Mouse (Mus musculus) embryonic fibroblast, embryonic 13.5 days (primary cell): ENCODE measurements around the gene Hjurp. TPM values are rescaled to one million over a fixed set of nuclear protein-coding genes. Genes with fewer than 3 reads are reported as not detected.

ENCODE experiments used
- H3K27ac ChIP-seq: 2 replicates; pipeline ENCODE4 v1.5.1; 2012; ENCODE audit warnings: low read length, control low read depth, inconsistent platforms; ENCODE audit not compliant: insufficient read depth
- H3K4me1 ChIP-seq: 2 replicates; pipeline ENCODE4 v1.6.1; 2011; ENCODE audit warnings: low read length; ENCODE audit not compliant: control insufficient read depth, insufficient read depth
- H3K4me3 ChIP-seq: 2 replicates; pipeline ENCODE4 v1.5.1; 2011; ENCODE audit warnings: mild to moderate bottlenecking, control low read depth, low read length; ENCODE audit not compliant: insufficient read depth
- CTCF ChIP-seq: IDR thresholded peaks from 2 replicates; pipeline ENCODE4 v1.5.1; 2011; ENCODE audit warnings: mild to moderate bottlenecking, control low read depth, low read length, moderate library complexity, borderline replicate concordance; ENCODE audit not compliant: insufficient read depth
- POLR2A ChIP-seq: IDR thresholded peaks from 2 replicates; pipeline ENCODE4 v1.6.1; 2011; ENCODE audit warnings: low read depth, mild to moderate bottlenecking, control low read depth, low read length, moderate library complexity
- polyA plus RNA-seq: library from polyadenylated mRNA; stranded (reverse); fragments of >200 nt; gene quantifications from 2 replicates; pipeline ENCODE4 v1.2.4, GENCODE M21; 2011; ENCODE audit warnings: low read depth; ENCODE audit not compliant: missing spikeins, insufficient read length

Hjurp gene
- polyA plus RNA-seq, 1 experiment, result 122 TPM

- H3K4me3 ChIP-seq, result no peak overlapping the region
- H3K4me1 ChIP-seq, result no peaks in the 10 kb centered on the region
- TF ChIP-seq CTCF (no peak), POLR2A (no peak)
- no peak overlapping the region for H3K27ac ChIP-seq
Measured at GRCm38 (mm10) chr1:88255989-88256754, 21.3 kb downstream of the Hjurp start.

GRCm38 (mm10) chr1:88255466-88255857, 22.0 kb downstream of the Hjurp start:
- no peak for TF ChIP-seq CTCF
- TF ChIP-seq POLR2A, result no peak
- Histone ChIP-seq H3K27ac (no peak overlapping the region), H3K4me1 (no peaks in the 10 kb centered on the region), H3K4me3 (no peak overlapping the region)

- no peak overlapping the region for H3K4me3 ChIP-seq
- TF ChIP-seq CTCF (no peak), POLR2A (no peak)
- H3K4me1 ChIP-seq, result no peaks in the 10 kb centered on the region
- no peak overlapping the region for H3K27ac ChIP-seq
Measured at GRCm38 (mm10) chr1:88254793-88255465, 22.5 kb downstream of the Hjurp start.

GRCm38 (mm10) chr1:88253540-88253939, 23.9 kb downstream of the Hjurp start:
- H3K27ac ChIP-seq, result no peak overlapping the region
- no peak for TF ChIP-seq POLR2A
- TF ChIP-seq CTCF, result no peak
- no peak overlapping the region for H3K4me3 ChIP-seq
- no peaks in the 10 kb centered on the region for H3K4me1 ChIP-seq

GRCm38 (mm10) chr1:88253106-88253505, 24.3 kb downstream of the Hjurp start:
- TF ChIP-seq POLR2A, result no peak
- no peak for TF ChIP-seq CTCF
- no peak overlapping the region for H3K4me3 ChIP-seq
- H3K27ac ChIP-seq, result no peak overlapping the region
- no peaks in the 10 kb centered on the region for H3K4me1 ChIP-seq

- Histone ChIP-seq H3K4me3 (no peak overlapping the region), H3K27ac (no peak overlapping the region), H3K4me1 (no peaks in the 10 kb centered on the region)
- no peak for TF ChIP-seq CTCF
- no peak for TF ChIP-seq POLR2A
Measured at GRCm38 (mm10) chr1:88250023-88250422, 27.4 kb downstream of the Hjurp start.

- Histone ChIP-seq H3K4me3 (no peak overlapping the region), H3K4me1 (no peaks in the 10 kb centered on the region), H3K27ac (no peak overlapping the region)
- TF ChIP-seq CTCF, result no peak
- no peak for TF ChIP-seq POLR2A
Measured at GRCm38 (mm10) chr1:88249596-88249995, 27.8 kb downstream of the Hjurp start.

- Histone ChIP-seq H3K4me1 (no peaks in the 10 kb centered on the region), H3K4me3 (no peak overlapping the region), H3K27ac (no peak overlapping the region)
- TF ChIP-seq POLR2A (no peak), CTCF (no peak)
Measured at GRCm38 (mm10) chr1:88248658-88249057, 28.8 kb downstream of the Hjurp start.

GRCm38 (mm10) chr1:88247660-88248059, 29.8 kb downstream of the Hjurp start:
- Histone ChIP-seq H3K4me3 (no peak overlapping the region), H3K4me1 (no peaks in the 10 kb centered on the region), H3K27ac (no peak overlapping the region)
- no peak for TF ChIP-seq CTCF
- no peak for TF ChIP-seq POLR2A

- H3K4me3 ChIP-seq, result no peak overlapping the region
- H3K4me1 ChIP-seq, result no peaks in the 10 kb centered on the region
- no peak overlapping the region for H3K27ac ChIP-seq
- TF ChIP-seq POLR2A (no peak), CTCF (no peak)
Measured at GRCm38 (mm10) chr1:88246386-88246785, 31.0 kb downstream of the Hjurp start.
